Mouse (Mus musculus): ENCODE results near the gene Enox1.

GRCm38 (mm10) chr14:77508036-77508435 lies 351.5 kb downstream of the Enox1 start:
- no peak for TF ChIP-seq ZNF384 (IDR thresholded peaks at IDR 0.05; ENCODE audit: low read depth, low read length)
- TF ChIP-seq HCFC1 (IDR thresholded peaks at IDR 0.05; ENCODE audit: borderline replicate concordance, insufficient read depth, low read length): no peak
- TF ChIP-seq MAFK (IDR thresholded peaks at IDR 0.05; ENCODE audit: insufficient read depth, low read depth, low read length): no peak
